Mouse (Mus musculus): ENCODE data around the gene Prr7.
A peak's percentile ranks its signal among the peaks of the same experiment; 100 is the strongest.

DNA sequence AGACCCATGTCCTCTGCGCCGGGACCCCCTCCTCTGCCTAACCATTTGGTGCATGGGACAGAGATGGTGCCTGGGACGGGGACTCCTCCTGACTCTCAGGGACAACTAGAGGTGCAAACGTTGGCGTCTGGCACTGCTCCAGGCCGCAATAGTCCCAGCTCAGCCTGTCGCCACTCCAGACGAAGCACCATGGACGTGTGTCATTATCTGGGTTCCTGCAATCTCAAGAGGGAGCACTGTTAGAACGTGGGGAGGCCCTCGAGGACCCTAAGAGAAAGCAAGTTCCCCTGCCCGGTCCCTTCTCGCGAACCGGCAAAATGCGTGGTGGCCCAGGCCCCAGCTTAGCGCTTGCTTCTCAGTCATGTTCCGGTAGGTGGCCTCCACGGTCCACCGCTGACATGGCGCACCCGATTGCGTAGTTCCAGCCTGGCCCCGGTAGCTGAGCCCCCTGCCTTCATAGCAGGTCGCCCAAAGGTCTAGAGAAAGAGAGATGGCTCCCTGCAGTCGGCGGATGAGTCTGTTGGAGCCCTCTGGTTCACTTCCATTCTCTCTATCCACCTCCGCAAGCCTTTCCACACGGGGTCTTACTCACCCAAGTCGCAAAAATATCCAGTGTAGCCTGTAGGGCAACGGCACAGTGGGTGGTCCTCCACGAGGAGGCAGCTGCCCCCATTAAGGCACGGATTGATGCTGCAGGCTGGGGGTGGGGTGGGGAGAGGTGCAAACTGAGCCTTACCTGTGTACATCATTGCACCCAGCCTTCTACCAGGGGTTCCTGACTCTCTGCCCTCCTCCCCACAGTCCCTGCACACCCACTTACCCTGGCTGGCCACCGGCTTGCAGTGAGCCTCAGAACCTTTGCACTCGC is 42.9 kb upstream of the Prr7 start:
- peak; percentile 89 for TF ChIP-seq CTCF (IDR thresholded peaks at IDR 0.05)
- peak; percentile 82; the same call in 1 of the 2 replicates for TF ChIP-seq EP300 (IDR thresholded peaks at IDR 0.05; ENCODE audit: insufficient read depth, low read depth, low read length)
